23 mouse cellular contexts compared by ENCODE assay signal in genomic region chr1:163439002-163439401, GRCm38 (mm10). TPM values are rescaled to one million over a fixed set of nuclear protein-coding genes. Genes with fewer than 3 reads are reported as not detected.
DNase-seq lines count a peak whose midpoint lies in the region; ATAC-seq and TF ChIP-seq lines count a peak whose summit lies in the region.
"Had no signal": no experiment of that assay in that cellular context is flagged by ENCODE, and none has a peak within 500 bp of the region (broad histone marks: within the 10 kb centered on the region; RNA-seq: fewer than 3 reads in every experiment).

No protein-coding gene starts in this region.

- H3K9ac ChIP-seq in kidney, postnatal 0 days (ENCODE audit: low read depth, low read length), result no peak overlapping the region
- no peak overlapping the region for H3K9ac ChIP-seq in MEL (ENCODE audit: control insufficient read depth, low read depth, low read length, poor library complexity, severe bottlenecking)

- DNase-seq in kidney, postnatal 0 days (ENCODE audit: low spot score), result peak; percentile 8
- no peak for DNase-seq in kidney, postnatal 10 days
- DNase-seq in 416B (ENCODE audit: low read depth) (peak; percentile 57), MEL (ENCODE audit: low read depth, low spot score) (no peak)
- no peak for DNase-seq in cerebellum, adult 8-10 months
- DNase-seq: adrenal gland, adult 2 months; adrenal gland, adult 8-10 months; adrenal gland, postnatal 10 days; adrenal gland, postnatal 14 days; adrenal gland, postnatal 25 days; adrenal gland, postnatal 36 days; B cell, adult 2 months; cerebellum, adult 11 months; cerebellum, adult 11-12 months; cerebellum, adult 18-20 months; cerebellum, adult 2 months; cerebellum, adult 9-10 months had no signal

- no peaks in the 10 kb centered on the region for H3K27me3 ChIP-seq in kidney, postnatal 0 days (ENCODE audit: insufficient read depth, low read length)
- no peaks in the 10 kb centered on the region for H3K27me3 ChIP-seq in MEL (ENCODE audit: control insufficient read depth in 1 of 2, insufficient read depth in 2 of 2, low read length in 2 of 2)
- H3K27me3 ChIP-seq: CH12.LX, Patski had no signal

- no peaks in the 10 kb centered on the region for H3K36me3 ChIP-seq in kidney, postnatal 0 days (ENCODE audit: insufficient read depth, low read length)
- H3K36me3 ChIP-seq in MEL (ENCODE audit: control insufficient read depth in 1 of 2, insufficient read depth in 2 of 2, low read length in 2 of 2), result peaks cover 0 to 23% of the 10 kb centered on the region in 2 experiments; a peak in 2 of 4 replicates
- H3K36me3 ChIP-seq: G1E had no signal

- no peaks in the 10 kb centered on the region for H3K9me3 ChIP-seq in kidney, postnatal 0 days (replicated peaks; ENCODE audit: low read length)
- H3K9me3 ChIP-seq in MEL (replicated peaks; ENCODE audit: insufficient read depth, low read length), result no peaks in the 10 kb centered on the region
- H3K9me3 ChIP-seq: G1E had no signal

- no peaks in the 10 kb centered on the region for H3K79me2 ChIP-seq in MEL (ENCODE audit: control insufficient read depth, insufficient read depth, low read length, poor library complexity)

- no peak for TF ChIP-seq POLR2A in MEL (IDR thresholded peaks at IDR 0.05; ENCODE audit: control insufficient read depth in 1 of 2, insufficient read depth in 1 of 2, low read depth in 1 of 2, low read length in 2 of 2, poor library complexity in 1 of 2)

- peak; percentile 35 to 63; a peak in 3 of 4 replicates for TF ChIP-seq EP300 in MEL (IDR thresholded peaks at IDR 0.05; ENCODE audit: low read depth in 1 of 2, low read length in 2 of 2)

- no peak overlapping the region for H3K4me2 ChIP-seq in kidney, postnatal 0 days (ENCODE audit: low read length)

- H3K27ac ChIP-seq in kidney, postnatal 0 days, result no peak overlapping the region
- H3K27ac ChIP-seq in MEL (ENCODE audit: control insufficient read depth, low read depth, low read length), result no peak overlapping the region

- H3K4me3 ChIP-seq in kidney, postnatal 0 days (replicated peaks; ENCODE audit: low read depth, low read length), result no peak overlapping the region
- H3K4me3 ChIP-seq in MEL (ENCODE audit: control insufficient read depth in 1 of 2, insufficient read depth in 1 of 2, low read depth in 2 of 2, low read length in 2 of 2), result no peak overlapping the region

- no peak for ATAC-seq in kidney, postnatal 0 days (replicated peaks; ENCODE audit: low FRiP score, low read depth)
- ATAC-seq in megakaryocyte progenitor cell, adult 5-6 weeks (replicated peaks; ENCODE audit: poor library complexity), result no peak
- ATAC-seq: activated CD4-positive, CD25-positive, alpha-beta regulatory T cell, adult 4 months; CD4-positive, CD25-positive, alpha-beta regulatory T cell, adult 4 months; Patski had no signal

- H3K4me1 ChIP-seq in kidney, postnatal 0 days (replicated peaks; ENCODE audit: insufficient read depth, low read length), result no peaks in the 10 kb centered on the region
- peaks cover 10 to 17% of the 10 kb centered on the region in 2 experiments for H3K4me1 ChIP-seq in MEL (ENCODE audit: control insufficient read depth in 1 of 2, insufficient read depth in 2 of 2, low read length in 2 of 2)

- no peak for TF ChIP-seq CTCF in kidney, postnatal 0 days (IDR thresholded peaks at IDR 0.05; ENCODE audit: low read depth)
- TF ChIP-seq CTCF in MEL (IDR thresholded peaks at IDR 0.05 in 2 of 3, conservative IDR thresholded peaks at IDR 0.05 in 1 of 3; ENCODE audit: control insufficient read depth in 1 of 3, insufficient read depth in 1 of 3, low read depth in 2 of 3, low read length in 3 of 3, poor library complexity in 1 of 3, severe bottlenecking in 1 of 3), result no peak

- TF ChIP-seq RAD21 in MEL (IDR thresholded peaks at IDR 0.05; ENCODE audit: low read depth, low read length), result no peak

- WGBS in kidney, postnatal 0 days, result 70% methylated on average over 2 of the region's 2 CpGs

TF ChIP-seq in MEL, 35 proteins besides CTCF, POLR2A, EP300 and RAD21:
- TF ChIP-seq ETS1 (IDR thresholded peaks at IDR 0.05; ENCODE audit: low read depth, low read length) (peak; percentile 38; the same call in 1 of the 2 replicates), ZMIZ1 (IDR thresholded peaks at IDR 0.05; ENCODE audit: low read depth, low read length) (no peak), ZNF384 (IDR thresholded peaks at IDR 0.05; ENCODE audit: low read depth, low read length) (peak; percentile 75), TCF12 (IDR thresholded peaks at IDR 0.05; ENCODE audit: low read depth, low read length) (0 out of 2 replicates have a peak, but pooled peaks have one; percentile 20), GATA1 (IDR thresholded peaks at IDR 0.05; ENCODE audit: low read depth, low read length) (0 out of 2 replicates have a peak, but pooled peaks have one; percentile 30), MEF2A (IDR thresholded peaks at IDR 0.05; ENCODE audit: extremely low read depth, insufficient replicate concordance, low read depth, low read length, poor library complexity, severe bottlenecking) (peak; percentile 22; the same call in 1 of the 2 replicates), SIN3A (IDR thresholded peaks at IDR 0.05; ENCODE audit: low read length) (0 out of 2 replicates have a peak, but pooled peaks have one; percentile 34), TAL1 (IDR thresholded peaks at IDR 0.05; ENCODE audit: low read length) (no peak)

RNA-seq across cellular contexts. Expression of gene Gorab, which starts 35.5 kb away (rescaled TPM):
- 17.2 and 18.9 TPM in 2 replicates for polyA plus RNA-seq in kidney, postnatal 0 days (2015; fragmentation: Nextera tagmentation; extraction: Ambion mirVana)
- 3.3 and 3.5 TPM in 2 replicates for total RNA-seq in MEL (2012; rRNA removed)
- polyA plus RNA-seq in MEL (2012; ENCODE audit: insufficient read depth in 1 of 2, insufficient read length in 2 of 2, low read depth in 1 of 2, low replicate concordance in 2 of 2, missing spikeins in 1 of 2), result 1 to 10 TPM in 1 of 2 experiments, not detected in 1; 4.2 TPM
- total RNA-seq in megakaryocyte progenitor cell, adult 5-6 weeks (2015), result 8.1 and 10.1 TPM in 2 replicates
- total RNA-seq in megakaryocyte progenitor cell, adult 5-6 weeks (2017), result 8.5 and 9.5 TPM in 2 replicates

Comparison
In these comparisons a context has a peak if more than half of its experiments do, and no peak if none do; other contexts are left out.
1. DNase-seq: peak in kidney, postnatal 0 days (single experiment) and 416B (single experiment); none in kidney, postnatal 10 days (single experiment), MEL (single experiment) and cerebellum, adult 8-10 months (single experiment).